Mouse (Mus musculus) erythroblast, adult 5-6 weeks (primary cell): ENCODE measurements around the gene Fbxw7. TPM values are rescaled to one million over a fixed set of nuclear protein-coding genes. Genes with fewer than 3 reads are reported as not detected.

Experiments
- ATAC-seq: replicated peaks from 2 replicates; pipeline ENCODE4 v1.8.0; 2016; ENCODE audit warnings: moderate number of reproducible peaks, mild to moderate bottlenecking, moderate TSS enrichment, inconsistent platforms; ENCODE audit not compliant: poor library complexity, low FRiP score, severe bottlenecking
- total RNA-seq, 2 experiments: library from RNA; stranded (forward) in 1 of 2; stranded (reverse) in 1 of 2; fragments of 150-400 nt in 1 of 2; fragments of 200-764, 138-1000 nt in 1 of 2; gene quantifications; 2 replicates each; pipeline versions ENCODE4 v1.2.3 to v1.2.4; 2015 to 2017; ENCODE audit warnings: low replicate concordance in 2 of 2

Fbxw7 gene
- total RNA-seq, 2 experiments from 2014 or later: 0.77 to 8.4 TPM

DNA sequence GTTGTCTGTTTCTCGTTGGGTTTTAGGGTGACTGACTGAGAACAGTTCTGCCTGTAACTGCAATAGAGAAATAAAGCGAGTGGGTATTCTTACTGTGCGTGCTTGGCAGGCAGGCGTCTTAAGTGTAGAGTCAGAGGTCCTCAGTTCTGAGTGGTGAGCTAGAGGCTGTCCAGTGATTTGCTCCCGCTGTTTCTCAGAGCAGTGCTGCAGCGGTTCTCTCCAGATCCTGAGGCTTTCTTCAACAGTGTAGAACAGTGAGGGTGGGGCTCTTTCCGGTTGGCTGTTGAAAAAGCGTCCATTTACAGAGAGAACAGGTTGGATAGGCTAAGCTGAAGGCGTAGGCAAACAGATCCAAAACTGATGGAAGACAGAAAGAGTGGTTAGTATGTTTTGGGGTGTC, 60.2 kb downstream of the Fbxw7 start:
- no peak for ATAC-seq

DNA sequence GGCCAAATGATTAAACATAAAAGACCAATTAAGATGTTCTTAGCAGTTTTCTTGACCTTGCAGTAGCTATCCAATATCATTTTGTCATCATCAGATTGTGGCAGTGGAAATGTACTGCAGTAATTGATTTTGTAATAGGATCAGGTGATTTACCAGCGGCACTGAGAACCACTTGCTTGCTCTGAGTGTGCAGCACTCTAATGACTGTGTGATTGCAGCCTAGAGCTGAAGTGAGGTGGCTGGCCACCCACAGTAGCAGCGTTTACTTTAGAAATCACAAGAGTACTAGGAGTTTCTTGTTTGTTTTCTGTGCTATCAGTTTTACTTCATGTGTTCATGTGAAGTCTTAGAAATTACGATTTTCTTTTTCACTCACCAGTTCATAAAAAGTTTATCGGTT, 61.1 kb downstream of the Fbxw7 start:
- ATAC-seq: no peak

DNA sequence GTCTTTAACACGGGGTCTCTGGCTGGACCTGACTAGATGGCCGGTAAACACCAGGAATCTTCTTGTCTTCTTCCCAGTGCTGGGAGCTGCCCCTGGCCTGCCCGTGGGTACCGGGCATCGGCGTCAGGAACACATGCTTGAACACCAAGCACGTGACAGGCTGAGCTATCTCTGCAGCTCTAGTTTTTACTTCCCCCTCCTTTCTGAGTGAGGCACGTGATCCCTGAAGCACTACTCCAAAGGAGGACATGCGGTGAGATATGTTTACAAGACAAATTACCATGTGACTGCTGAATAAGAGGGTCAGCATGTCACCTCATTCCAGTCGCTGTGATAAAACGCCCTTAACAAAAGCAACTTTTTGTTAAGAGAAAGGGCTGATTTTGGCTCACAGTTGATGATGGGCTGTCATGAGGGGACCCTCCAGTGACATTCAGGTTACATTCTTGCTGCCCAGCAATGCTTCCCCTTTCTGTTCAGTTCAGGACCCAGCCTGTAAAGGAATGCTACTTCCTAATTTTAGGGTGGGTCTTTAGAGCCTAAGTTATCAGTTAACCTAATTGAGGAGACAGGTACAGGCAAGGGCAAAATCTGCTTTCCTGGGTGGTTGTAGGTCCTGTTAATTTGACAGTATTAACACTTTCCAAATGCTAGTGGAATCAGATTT, 68.9 kb downstream of the Fbxw7 start:
- no peak for ATAC-seq

DNA sequence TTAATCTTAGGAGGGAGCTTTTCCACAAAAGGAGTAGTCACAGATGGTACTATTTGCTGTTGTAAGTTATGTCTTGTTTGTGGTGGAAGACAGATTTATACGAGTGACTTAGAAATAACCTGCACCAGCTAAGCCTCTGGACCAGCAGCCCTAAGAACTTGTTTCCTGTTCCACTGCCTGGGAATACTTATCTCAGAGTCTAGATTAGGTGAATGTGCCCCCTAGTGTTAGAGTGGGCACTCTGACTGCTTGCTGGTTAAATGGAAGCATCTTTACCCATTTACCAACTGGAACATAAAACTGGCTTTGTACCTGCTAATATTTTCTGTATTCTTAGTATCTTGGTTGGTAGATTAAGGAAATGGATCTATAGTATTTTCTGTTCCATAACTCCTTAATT, 74.6 kb downstream of the Fbxw7 start:
- ATAC-seq: no peak

DNA sequence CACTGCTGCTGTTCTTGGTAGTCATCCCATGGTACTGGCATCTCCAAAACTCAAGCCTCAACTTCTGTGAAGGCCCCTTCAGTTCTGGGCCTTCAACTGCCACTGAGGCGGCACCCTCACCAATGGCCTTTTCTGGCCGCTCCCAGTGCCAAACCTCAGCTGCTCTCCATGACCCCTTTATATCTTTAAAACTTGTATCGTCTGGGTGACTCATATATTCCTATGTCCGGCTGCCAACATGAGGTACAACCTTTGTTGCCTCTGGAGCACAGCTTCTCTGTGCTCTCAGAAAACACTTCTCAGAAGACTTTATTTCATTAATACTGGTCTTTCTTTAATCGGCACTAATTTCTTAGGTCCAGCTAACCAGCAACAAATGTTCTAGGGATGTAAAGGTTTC, 75.9 kb downstream of the Fbxw7 start:
- no peak for ATAC-seq

DNA sequence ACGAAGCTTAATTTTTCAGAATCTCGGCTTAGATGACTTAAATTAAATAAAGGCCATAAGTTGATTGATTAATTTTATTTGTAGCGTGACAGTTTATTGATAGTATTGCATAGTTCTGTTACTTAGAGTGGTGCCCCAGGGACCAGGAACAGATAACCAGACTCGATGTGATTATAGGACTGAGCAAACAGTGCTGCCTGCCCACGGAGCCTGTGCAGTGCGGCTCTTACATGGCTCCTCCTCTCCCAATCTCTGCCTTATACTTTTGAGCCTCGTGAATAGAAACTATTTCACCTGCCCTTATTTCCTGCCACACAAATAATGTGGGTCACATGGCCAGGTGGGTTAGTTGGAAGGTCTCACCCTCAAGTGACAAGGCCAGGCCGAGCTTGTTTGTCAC, 82.9 kb downstream of the Fbxw7 start:
- no peak for ATAC-seq

DNA sequence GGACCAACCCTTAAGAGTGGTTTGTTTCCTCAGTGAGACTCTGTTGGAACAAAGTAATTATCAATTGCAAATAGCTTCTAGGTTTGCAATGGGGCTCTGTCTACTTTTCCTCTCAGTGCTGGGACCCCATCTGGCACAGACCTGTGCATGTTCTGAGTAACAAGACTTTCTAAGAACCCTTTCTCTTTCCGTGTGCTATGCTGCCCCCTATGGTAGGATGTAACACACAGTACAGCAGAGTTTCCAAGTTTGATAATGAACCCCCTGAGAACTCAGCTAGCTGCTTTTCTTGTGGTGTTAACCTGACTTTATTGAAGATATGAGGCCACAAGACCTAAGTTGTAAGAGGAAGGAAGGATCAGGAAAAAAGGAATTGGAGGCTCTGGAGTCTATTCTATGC, 91.5 kb downstream of the Fbxw7 start:
- ATAC-seq: peak; percentile 43; the same call in 1 of the 2 replicates

DNA sequence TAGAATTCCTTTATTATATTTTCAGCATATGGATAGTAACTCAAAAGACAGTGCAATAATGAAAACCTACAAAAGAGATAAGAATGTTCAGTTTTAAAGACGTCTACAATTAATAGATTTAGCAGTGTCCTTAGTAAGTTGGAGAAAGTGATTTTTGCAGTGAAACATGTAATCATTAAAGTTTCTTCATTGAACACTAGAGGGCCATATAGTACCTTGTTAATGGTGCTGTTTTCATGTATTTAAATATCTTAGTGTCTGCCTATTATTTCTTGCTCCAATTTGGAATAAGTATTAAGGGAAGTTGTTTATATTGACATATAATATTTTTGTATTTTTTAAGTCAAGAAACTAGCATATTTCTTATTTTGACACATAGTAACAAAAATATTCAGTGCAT, 99.2 kb downstream of the Fbxw7 start:
- ATAC-seq: no peak

DNA sequence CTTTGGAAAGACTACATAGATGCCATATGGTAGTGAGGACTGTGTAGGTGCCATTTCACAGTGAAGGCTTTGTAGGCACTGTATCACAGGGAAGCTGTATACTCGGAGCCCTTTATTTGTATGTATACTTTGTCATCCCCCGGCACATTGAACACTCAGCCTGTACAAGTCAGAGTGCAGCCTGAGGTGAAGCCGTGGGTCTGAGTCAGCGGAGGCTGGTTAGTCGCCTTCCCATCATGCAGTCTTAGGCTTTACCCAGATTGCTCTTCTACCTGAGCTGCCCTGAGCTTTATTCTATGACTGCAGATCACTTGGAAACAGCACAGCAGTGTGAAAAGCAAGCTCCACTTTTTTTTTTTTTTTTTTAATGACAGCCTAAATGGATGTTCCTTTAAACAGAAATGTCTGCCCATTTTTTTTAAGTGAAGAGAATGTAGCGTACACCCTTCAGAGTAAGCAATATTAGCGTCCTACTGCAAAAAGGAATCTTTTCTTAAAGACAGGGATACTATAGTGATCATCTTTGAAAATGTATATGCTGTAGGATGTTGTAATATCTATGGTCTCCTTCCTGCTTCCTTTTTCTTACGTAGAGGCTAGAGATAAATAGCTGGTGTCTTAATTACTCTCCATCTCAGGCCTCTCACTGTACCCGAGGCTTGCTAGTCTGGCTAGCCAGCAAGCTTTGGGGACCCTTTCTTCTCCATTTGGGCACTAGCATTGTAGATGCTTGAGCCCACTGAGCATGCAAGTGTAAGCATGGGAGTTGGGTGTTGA, 103.0 kb downstream of the Fbxw7 start:
- ATAC-seq: no peak

DNA sequence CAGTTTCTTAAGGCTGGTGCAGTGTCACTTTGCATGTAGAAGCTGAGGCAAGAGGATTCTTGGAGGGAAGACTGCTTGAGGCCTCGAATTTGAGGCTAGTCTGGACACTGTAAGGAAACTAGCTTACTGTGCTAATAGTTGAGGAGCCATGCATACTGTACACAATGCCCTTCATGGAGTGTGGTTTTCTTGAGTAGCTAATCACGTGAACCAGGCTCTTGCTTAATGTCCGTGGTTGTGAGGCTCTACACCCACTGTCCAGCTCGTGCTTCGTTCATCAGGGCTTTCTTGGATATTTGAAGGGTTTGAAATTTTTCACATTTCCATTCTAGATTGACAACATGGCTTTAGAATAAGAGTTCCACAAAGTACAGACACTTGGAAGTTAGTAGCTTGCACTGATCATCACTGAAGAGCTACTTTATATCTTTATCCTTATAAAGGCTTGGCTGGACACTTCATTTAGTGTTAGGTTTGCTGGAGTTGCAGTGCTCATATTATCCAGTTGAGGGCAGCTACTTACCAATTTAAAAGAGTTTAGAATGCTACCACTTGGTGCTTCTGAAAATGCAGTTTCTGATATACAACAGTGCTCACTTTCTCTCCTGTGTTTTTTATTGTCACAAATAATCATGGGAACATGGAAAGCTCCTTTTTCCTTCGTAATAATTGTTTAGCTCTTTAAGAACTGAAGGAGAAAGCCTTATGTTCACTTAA, 106.8 kb downstream of the Fbxw7 start:
- no peak for ATAC-seq

DNA sequence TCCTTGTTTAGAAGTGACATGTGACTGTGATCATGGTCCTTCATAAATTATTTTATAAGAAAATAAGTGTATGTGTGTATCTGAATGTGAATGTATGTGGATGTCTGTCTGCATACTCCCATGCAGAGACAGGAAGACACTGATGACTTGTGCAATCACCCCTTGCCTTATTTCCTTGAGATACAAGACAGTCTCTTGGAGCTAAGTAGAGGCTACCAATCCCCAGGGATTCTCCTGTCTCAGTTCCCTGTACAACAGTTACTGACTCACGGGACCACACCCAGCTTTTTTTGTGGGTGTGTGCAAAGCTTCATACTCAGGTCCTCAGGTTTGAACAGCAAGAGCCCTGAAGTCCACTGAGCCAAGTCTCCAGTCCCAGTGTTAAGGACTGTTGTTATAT, 108.2 kb downstream of the Fbxw7 start:
- ATAC-seq: no peak

DNA sequence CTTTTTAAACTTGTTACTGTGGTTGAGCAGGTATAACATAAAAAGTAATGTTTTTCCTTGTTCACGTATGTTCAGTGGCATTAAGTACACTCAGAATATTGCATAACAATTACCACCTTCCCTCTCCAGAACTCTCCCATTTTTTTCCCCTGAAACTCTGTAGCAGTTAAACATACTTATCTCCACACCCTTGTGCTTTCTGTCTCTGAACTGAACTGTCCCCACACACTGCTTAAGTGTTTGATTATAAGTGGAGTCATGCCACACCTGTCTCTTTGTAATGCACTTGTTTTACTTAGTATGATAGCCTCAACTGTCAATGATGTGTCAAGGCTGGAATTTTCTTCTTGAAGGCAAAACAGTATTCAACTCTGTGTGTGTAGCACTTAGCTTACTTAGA, 108.6 kb downstream of the Fbxw7 start:
- ATAC-seq: no peak

DNA sequence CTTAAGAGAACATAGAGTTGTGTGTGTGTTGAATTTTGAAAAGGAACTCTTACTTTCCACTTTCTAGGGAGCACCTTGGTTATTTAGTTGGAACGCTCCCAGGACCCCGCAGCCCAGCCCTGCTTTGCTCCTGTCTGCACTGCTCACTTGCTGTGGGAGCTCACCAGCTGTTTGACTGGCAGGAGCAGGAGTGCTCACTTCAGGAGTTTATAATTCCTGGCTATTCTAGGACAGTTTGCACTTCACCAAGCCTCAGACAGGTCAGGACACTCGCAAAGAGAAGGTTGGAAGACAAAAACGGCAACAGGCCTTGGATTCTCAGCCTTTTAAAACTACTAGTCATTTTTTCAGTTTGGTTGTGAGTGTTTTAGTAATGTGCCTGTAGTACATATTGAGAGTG, 110.2 kb downstream of the Fbxw7 start:
- ATAC-seq: no peak

DNA sequence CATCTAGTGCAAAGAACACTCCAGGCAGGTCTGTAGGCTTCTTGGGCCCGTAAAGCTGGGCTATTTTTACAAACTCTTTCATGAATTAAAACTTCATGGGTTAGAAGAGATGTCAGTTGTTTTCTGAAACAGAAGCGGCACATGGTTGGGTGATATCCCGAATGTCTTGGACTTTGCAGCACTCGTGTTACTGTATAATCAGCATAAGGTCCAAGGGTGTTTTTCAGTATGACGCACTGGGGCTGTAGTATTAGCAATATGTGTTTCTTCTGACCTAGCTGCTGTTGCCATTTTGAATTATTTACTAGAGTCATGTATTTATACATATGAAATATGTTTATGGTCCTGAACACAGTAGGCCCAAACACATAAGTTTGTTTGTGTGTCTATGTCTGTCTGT, 111.1 kb downstream of the Fbxw7 start:
- ATAC-seq: no peak

DNA sequence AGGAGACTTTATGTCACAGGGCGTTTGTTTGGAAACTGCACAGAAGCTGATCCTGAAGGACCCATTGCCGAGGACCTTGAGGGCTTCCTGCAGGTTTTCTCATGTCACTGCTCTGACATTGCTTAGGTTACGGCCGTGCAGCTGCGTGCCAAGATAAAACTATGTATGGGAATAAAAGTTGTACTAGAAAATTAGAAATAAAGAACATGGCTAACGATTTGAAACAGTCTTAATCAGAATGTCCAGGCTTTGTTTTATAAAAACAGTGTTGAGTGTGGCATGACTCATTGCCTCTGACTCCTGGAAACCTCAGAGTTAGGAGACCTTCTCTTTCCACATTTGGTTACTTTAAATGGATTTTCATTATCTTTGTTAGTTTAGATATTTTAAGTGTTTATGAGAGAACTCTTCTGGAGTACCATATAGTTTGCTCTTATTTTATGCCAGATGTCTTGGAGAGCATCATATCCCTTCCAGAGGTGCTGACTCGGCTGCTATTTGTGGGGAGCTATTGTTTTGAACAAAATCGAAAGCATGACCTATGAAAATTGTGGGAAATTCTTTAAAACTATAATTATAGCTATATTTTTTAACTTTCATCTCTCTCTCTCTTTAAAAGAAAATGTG, 112.2 kb downstream of the Fbxw7 start:
- ATAC-seq: no peak

DNA sequence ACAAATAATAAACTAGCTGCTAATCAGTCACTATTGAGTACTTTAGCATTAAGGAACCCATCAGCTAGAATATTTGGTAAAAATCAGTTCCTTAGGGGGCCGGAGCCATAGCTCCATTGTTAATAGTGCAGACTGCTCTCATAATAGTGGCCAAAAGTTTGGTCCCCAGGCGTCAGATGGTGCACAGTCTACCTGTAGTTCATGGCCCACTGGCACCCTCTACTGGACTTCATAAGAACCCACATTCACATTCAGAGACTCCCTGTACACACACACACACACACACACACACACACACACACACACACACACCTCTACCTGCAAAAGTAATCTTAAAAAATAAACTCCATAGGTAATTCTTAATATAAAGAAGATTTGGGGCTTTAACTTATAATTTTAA, 112.8 kb downstream of the Fbxw7 start:
- no peak for ATAC-seq

DNA sequence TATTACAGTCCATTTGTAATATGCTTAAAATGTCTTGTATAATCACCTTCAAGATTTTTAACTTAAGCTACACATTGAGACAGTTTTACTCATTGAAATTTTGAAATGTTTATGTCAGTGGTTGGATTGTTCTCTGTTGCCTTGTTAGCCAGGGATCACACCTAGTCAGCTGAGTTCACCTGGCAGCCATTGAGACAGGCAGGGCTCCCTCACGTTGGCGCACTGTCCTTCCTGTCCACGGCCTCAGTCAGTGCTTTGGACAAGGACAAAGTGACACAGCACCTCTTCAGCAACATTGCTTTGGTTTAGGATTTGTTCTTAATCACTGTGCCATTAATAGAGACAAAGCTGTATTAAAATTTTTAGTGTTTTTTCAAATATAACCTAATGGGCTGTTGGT, 114.1 kb downstream of the Fbxw7 start:
- ATAC-seq: no peak

DNA sequence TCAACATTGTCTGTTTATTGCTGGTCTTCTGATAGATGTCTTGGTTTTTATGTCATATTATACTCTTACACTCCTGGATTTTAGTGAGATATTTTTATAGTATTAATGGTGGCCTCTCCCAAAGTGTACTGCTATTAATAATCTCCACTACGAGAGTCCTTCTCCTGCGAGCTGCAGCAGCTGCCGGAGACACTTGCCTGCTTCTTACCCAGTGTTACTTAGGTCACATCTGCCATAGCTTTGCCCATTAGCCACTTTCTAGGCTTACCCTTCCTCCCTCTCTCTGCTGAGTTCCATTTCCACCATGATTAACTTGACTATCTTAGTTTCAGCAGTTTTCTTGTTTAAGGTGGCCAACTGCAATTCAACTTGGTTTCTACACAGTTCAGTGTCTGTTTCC, 115.6 kb downstream of the Fbxw7 start:
- no peak for ATAC-seq

DNA sequence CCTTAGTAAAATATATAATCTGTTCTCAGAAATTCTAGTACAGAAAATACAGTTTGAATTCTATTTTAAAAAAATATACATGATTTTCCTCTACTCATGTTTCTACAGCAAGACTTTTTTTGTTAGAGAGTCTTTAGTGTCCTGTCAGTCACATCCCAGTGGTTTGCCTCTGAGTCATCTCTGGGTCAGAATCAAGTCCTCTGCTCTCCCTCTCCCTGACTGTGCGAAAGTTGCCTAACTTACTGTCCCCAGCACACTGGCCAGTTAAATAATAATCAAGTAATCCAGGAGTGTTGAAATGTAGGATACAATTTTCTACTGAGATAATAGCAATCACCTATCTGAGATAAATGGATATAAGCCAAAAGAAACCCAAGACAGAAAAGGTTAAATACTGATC, 120.7 kb downstream of the Fbxw7 start:
- no peak for ATAC-seq

DNA sequence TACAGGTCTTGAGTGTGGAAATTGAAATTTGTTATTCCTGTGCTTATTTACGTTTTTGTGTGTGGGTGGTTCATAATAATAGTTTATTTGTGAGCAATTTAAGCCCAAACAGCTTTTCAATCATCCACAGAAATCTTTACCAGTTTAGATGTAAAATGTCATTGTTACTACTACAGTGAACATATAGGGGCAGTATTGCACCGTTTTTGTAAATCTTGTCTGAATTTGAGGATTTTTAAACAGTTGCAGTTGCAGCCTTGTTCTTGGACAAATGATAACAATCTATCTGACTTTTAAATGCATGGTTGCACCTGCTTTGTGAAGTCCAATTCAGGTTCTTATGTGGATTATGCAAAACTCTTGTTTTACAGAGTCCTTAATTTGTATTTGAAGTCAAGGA, 121.2 kb downstream of the Fbxw7 start:
- ATAC-seq: no peak

DNA sequence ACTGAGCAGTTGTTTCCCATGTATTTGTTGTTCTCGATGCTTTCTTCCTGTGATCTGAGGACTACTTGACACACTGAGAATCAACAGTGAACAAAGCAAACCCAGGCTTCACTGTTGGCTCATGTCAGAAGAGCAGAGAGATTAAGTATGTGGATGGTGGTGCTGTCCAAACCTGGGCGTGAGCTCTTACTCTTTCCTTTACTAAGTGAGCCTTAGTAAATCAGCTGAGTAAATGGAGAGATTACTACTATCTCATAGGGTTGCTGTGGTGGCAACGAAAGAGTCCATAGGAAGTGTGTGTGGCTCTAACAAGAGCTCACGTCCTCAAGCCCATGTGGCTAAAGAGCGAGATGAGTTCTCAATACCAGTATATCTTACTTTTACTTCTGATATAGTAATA, 121.9 kb downstream of the Fbxw7 start:
- ATAC-seq: no peak
